Mouse (Mus musculus) v-Abl transformed pro-B cells (cell line): ENCODE results near the gene Smtnl1.

Source experiments
- in situ Hi-C, 2 experiments: fragments of 400-800 bp; cut with MboI; formaldehyde crosslinking; loops; one replicate each; pipeline ENCODE4 v1.15.1; 2025; ENCODE audit not compliant: unreplicated experiment in 2 of 2

Gene Smtnl1

DNA sequence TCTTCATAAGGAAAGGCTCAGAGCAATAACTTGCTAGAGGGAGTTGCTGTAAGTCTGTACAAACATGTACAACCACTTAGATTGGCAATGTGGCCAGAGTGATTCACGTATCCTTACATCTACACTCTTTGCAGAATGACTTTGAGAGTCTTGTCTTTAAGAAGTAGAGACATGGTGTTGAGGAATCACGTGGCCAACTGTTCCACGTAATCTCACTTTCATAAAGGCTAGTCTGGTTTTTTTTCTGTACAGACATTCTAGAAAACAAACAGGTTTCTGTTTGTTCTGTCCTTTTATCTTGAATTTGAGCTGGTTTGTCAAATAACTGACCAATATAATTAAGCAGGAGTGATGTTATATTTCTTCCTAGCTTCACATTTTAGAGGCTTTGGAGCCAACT lies 61.1 kb downstream of the Smtnl1 start:
- in situ Hi-C loops = loop anchor here (25.0 kb wide), 2 partner anchors 299 to 801 kb away; no protein-coding TSS in a partner anchor
